Mouse (Mus musculus) lung, postnatal 0 days (tissue): ENCODE results near the gene Gad1. TPM values are rescaled to one million over a fixed set of nuclear protein-coding genes. Genes with fewer than 3 reads are reported as not detected.

ENCODE experiments used
- ATAC-seq: fragments of 200-750 bp; cut with Nextera tagmentation; 2 replicates; pipeline ENCODE4 v1.8.0; 2017; ENCODE audit warnings: moderate library complexity
- DNase-seq: peaks from one replicate; pipeline ENCODE4 v3.0.0-alpha.2; 2016; ENCODE audit warnings: low spot score
- H3K27ac ChIP-seq: fragments of 300-500 bp; sonication (generic); 2 replicates; pipeline ENCODE4 v1.5.1; 2014; ENCODE audit warnings: antibody characterized with exemption, mild to moderate bottlenecking, low read length, mixed read lengths
- H3K27me3 ChIP-seq: fragments of 300-500 bp; sonication (generic); replicated peaks from 2 replicates; pipeline ENCODE4 v1.6.1; 2014; ENCODE audit warnings: low read length, mixed read lengths; ENCODE audit not compliant: insufficient read depth
- H3K36me3 ChIP-seq: fragments of 300-500 bp; sonication (generic); 2 replicates; pipeline ENCODE4 v1.6.1; 2014; ENCODE audit warnings: low read length, mixed read lengths; ENCODE audit not compliant: insufficient read depth
- H3K4me1 ChIP-seq: fragments of 300-500 bp; sonication (generic); 2 replicates; pipeline ENCODE4 v1.6.1; 2014; ENCODE audit warnings: antibody characterized with exemption, low read depth, low read length, mixed read lengths; ENCODE audit not compliant: insufficient read depth
- H3K4me2 ChIP-seq: fragments of 300-500 bp; sonication (generic); replicated peaks from 2 replicates; pipeline ENCODE4 v1.6.1; 2014; ENCODE audit warnings: low read depth, mild to moderate bottlenecking, low read length, moderate library complexity, mixed read lengths
- H3K4me3 ChIP-seq: fragments of 300-500 bp; sonication (generic); 2 replicates; pipeline ENCODE4 v1.5.1; 2014; ENCODE audit warnings: low read depth, low read length
- H3K9ac ChIP-seq: fragments of 300-500 bp; sonication (generic); replicated peaks from 2 replicates; pipeline ENCODE4 v1.6.1; 2014; ENCODE audit warnings: low read depth, mild to moderate bottlenecking
- H3K9me3 ChIP-seq: fragments of 300-500 bp; sonication (generic); 2 replicates; pipeline ENCODE4 v1.6.1; 2016; ENCODE audit warnings: low read length, mixed read lengths
- CTCF ChIP-seq: IDR thresholded peaks from 2 replicates; pipeline ENCODE4 v1.5.1; 2016; ENCODE audit warnings: antibody characterized with exemption, mild to moderate bottlenecking
- EP300 ChIP-seq: IDR thresholded peaks from 2 replicates; pipeline ENCODE4 v1.6.1; 2016; ENCODE audit warnings: antibody characterized with exemption, mild to moderate bottlenecking, control low read depth
- WGBS: fragments of 180-500 bp; shearing (Covaris S2); extraction: QIAGEN DNeasy Blood & Tissue Kit; methylation state at CpG from one replicate; pipeline ENCODE4 v1.1.7; 2014; 5-methylcytosine and 5-hydroxymethylcytosine counted together
- polyA plus RNA-seq: library from polyadenylated mRNA; unstranded; fragments of >200 nt; fragmentation: Nextera tagmentation; extraction: Ambion mirVana; gene quantifications from 2 replicates; pipeline ENCODE4 v1.2.1, GENCODE M21; 2015

Gad1 gene
- polyA plus RNA-seq, 1 experiment from 2014 or later = 0.26 TPM

DNA sequence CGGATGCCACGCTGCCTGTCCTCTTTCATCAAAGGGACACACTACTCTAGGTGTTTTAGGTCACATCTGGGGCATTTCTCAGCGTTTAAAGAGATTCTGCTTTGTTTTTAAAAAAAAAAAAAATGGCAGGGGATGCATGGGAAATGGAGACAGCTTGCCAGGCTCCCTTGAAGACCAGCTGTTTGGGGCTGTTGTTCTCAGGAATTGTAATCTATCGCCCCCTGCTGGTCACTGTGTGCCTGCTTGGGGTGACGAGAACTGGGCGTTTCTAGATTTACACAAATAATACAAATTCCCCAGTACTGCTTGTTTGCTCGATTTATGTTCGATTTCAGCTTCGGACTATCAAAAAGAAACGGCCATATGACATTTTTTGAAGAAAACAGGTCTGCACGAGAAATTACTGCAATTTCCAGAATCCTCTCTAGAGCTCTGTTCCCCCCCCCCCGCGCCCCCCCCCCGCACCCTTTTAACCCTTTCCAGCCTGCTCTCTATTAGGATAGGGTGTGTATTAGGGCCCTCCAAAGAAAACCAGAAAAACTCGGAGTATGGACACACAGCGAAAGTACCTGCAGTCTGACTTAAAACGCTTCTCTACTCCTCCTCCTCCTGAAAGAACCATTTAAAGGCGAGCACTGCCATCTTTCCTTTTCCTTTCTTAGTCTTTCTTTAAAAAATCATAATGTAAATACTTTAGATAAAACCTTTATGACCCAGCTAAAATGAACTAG lies 5.4 kb downstream of the Gad1 start:
- no peak overlapping the region for H3K9ac ChIP-seq
- peaks cover 37% of the 10 kb centered on the region for H3K27me3 ChIP-seq
- H3K4me3 ChIP-seq = no peak overlapping the region
- ATAC-seq = peak; percentile 65
- no peak overlapping the region for H3K4me2 ChIP-seq
- no peak overlapping the region for H3K27ac ChIP-seq
- no peaks in the 10 kb centered on the region for H3K36me3 ChIP-seq
- no peaks in the 10 kb centered on the region; the same call in 1 of the 2 replicates for H3K4me1 ChIP-seq
- peak; percentile 92 for DNase-seq
- TF ChIP-seq EP300 (no peak), CTCF (peak; percentile 87)
- WGBS = 5% methylated on average over 18 of the region's 18 CpGs
- no peaks in the 10 kb centered on the region for H3K9me3 ChIP-seq

DNA sequence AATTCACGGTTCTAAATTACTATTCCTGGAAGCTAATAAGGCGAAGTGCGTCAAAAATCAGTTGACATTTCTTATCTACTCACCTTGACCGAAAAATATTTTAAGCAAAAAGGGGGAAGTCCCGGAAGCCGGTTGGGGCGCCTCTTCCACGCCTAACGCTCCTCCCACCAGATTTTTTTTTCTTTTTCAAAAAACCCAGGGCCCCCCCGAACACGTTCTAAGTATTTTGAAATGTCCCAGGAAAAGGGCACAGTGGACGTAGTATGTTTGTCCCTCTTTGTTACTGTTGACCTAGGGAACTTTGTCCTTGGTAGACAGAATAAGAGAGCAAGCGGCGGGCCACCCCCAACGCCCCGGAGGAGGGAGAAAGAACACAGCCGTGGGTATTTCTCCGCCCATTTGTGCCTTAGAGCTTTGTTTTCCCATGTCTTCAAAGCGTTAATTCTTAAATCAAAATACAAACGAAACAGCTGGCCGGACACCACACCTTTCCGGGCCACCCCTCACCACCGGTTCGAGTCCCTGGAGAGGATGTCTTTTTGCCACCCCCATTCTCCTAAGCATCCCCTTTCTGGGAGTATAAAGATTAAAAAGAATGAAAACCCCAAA lies 6.1 kb downstream of the Gad1 start:
- H3K4me2 ChIP-seq = no peak overlapping the region
- no peak overlapping the region for H3K27ac ChIP-seq
- DNase-seq (no peak), ATAC-seq (no peak)
- TF ChIP-seq CTCF = no peak
- no peak for TF ChIP-seq EP300
- WGBS = 9% methylated on average over 24 of the region's 24 CpGs
- H3K36me3 ChIP-seq = no peaks in the 10 kb centered on the region
- H3K27me3 ChIP-seq = peaks cover 44% of the 10 kb centered on the region
- no peaks in the 10 kb centered on the region; the same call in 1 of the 2 replicates for H3K4me1 ChIP-seq
- no peak overlapping the region for H3K9ac ChIP-seq
- H3K9me3 ChIP-seq = no peaks in the 10 kb centered on the region
- no peak overlapping the region for H3K4me3 ChIP-seq

DNA sequence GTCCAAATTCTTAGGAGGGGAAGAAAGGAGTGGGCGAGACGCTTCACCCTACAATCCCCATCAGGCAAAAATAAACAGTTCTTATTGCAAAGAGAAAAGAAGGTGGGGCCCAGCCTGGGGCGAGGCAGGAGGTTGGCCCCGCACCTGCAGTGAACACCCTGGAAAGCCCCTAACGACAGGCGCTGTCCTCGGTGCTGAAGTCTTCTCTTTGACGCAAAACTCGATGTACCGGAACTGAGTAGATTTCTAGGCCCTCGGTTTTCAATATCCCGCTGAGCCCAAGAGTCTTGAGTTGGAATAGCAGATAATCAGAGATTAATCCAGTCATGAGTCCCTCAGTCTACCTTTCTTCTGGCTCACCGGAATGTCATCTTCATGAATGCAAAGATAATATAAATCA lies 6.6 kb downstream of the Gad1 start:
- WGBS = 2% methylated on average over 13 of the region's 13 CpGs
- ATAC-seq (peak; percentile 53), DNase-seq (peak; percentile 79)
- H3K27ac ChIP-seq = no peak overlapping the region
- H3K9ac ChIP-seq = no peak overlapping the region
- H3K4me1 ChIP-seq = no peaks in the 10 kb centered on the region; the same call in 1 of the 2 replicates
- H3K4me3 ChIP-seq = no peak overlapping the region
- no peak for TF ChIP-seq CTCF
- TF ChIP-seq EP300 = no peak
- H3K4me2 ChIP-seq = no peak overlapping the region
- peaks cover 50% of the 10 kb centered on the region for H3K27me3 ChIP-seq
- H3K36me3 ChIP-seq = no peaks in the 10 kb centered on the region
- no peaks in the 10 kb centered on the region for H3K9me3 ChIP-seq

DNA sequence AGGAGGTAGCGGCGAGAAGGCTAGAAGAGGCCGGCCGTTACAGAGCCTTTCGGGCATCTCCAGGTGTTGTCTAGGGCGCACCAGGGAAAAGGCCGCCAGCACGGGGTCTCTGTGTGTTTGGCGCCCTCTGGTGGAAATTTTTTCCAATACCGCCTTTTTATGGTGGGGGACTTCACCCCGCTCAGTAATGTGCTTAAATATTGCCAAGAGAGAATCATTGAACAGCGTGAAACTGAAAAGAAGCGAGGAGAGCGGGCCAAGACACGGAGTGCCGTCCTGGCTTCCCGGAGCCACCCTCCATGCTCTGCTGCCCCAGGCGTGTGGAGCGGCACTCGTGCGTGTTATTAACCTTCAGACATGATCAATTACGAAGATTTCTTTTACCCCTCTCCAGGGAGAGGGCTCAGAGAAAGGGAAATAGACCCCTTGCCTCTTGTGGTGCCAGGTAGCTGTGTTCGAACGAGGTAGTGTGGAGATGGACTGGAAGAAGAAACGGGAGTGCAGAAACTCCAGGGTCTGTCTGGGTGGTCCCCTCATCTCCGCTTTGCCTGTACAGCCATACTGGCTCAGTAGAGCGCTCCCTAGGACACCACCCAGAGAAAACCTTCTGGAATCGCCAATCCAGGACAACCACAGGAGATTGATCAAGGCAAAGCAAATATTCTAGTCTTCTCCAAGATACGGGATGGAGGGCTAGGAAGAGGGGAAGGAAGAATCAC lies 8.4 kb downstream of the Gad1 start:
- Histone ChIP-seq H3K27me3 (peaks cover 67% of the 10 kb centered on the region), H3K36me3 (no peaks in the 10 kb centered on the region), H3K4me3 (no peak overlapping the region), H3K4me1 (no peaks in the 10 kb centered on the region; the same call in 1 of the 2 replicates), H3K4me2 (no peak overlapping the region), H3K27ac (no peak overlapping the region), H3K9me3 (no peaks in the 10 kb centered on the region), H3K9ac (no peak overlapping the region)
- no peak for ATAC-seq
- DNase-seq = no peak
- 1% methylated on average over 29 of the region's 29 CpGs for WGBS
- TF ChIP-seq EP300 (no peak), CTCF (peak; percentile 67)

DNA sequence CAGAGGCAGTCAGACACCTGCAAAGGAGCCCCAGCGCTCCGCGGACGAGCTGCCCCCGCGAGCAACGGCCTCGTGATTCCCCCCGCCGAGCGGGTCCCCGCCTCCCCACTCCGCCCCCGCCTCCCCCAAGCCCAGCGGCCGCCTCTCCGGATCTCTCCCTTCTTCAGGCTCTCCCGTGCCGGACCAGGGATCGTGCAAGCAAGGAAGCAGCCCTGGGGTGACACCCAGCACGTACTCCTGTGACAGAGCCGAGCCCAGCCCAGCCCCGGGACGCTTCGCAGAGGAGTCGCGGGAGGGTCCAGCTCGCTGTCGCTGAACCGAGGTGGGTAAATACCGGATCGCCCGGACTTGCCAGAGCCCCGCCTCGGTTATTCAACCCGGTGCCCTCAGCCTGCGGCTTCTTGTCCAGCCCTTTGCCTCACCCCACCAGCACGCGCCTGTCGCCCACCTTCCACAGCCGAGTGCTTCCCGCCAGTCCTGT lies 9.2 kb downstream of the Gad1 start:
- H3K9ac ChIP-seq = no peak overlapping the region
- under 1% methylated on average over 28 of the region's 42 CpGs for whole genome bisulfite sequencing
- no peak for ATAC-seq

DNA sequence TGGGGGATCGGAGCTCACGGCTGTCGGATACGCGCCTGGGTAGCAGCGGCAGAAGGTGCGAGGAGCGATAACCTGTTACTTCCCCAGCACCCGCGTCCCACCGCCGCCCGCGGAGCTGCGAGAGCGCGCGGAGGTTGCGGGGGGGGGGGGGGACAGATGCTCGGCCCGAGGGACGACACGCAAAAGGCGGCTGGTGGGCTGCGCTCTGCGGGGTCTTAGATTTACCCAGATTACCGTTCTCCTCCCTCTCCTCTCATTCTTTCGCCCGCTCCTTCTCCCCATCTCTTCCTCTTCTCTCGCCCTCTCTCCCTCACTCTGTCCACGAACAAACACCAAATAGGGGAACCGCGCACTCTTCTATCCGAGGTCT lies 9.7 kb downstream of the Gad1 start:
- Histone ChIP-seq H3K4me2 (peak overlapping the region; percentile 41), H3K4me3 (peak overlapping the region; percentile 10; the same call in 1 of the 2 replicates), H3K9me3 (no peaks in the 10 kb centered on the region), H3K27ac (no peak overlapping the region), H3K4me1 (peaks cover 9% of the 10 kb centered on the region), H3K27me3 (peaks cover 78% of the 10 kb centered on the region), H3K9ac (no peak overlapping the region), H3K36me3 (no peaks in the 10 kb centered on the region)
- WGBS = 3% methylated on average over 31 of the region's 34 CpGs
- DNase-seq (no peak), ATAC-seq (no peak)
- TF ChIP-seq EP300 = no peak
- no peak for TF ChIP-seq CTCF

More for the DNA sequence above, 9.2 kb downstream of the Gad1 start:
- Histone ChIP-seq H3K4me3 (peak overlapping the region; percentile 10; the same call in 1 of the 2 replicates), H3K4me1 (peaks cover 6% of the 10 kb centered on the region), H3K36me3 (no peaks in the 10 kb centered on the region), H3K9me3 (no peaks in the 10 kb centered on the region), H3K27ac (no peak overlapping the region), H3K4me2 (peak overlapping the region; percentile 41), H3K27me3 (peaks cover 75% of the 10 kb centered on the region)
- DNase-seq = no peak
- TF ChIP-seq EP300 = no peak
- TF ChIP-seq CTCF = no peak
